Mouse (Mus musculus) layer of hippocampus, adult 11-12 months (tissue): ENCODE measurements around the gene BC051665.
A peak's percentile ranks its signal among the peaks of the same experiment; 100 is the strongest.

ENCODE experiments used
- DNase-seq: peaks from one replicate; pipeline ENCODE4 v3.0.0; 2022; ENCODE audit warnings: low spot score

BC051665 gene

DNA sequence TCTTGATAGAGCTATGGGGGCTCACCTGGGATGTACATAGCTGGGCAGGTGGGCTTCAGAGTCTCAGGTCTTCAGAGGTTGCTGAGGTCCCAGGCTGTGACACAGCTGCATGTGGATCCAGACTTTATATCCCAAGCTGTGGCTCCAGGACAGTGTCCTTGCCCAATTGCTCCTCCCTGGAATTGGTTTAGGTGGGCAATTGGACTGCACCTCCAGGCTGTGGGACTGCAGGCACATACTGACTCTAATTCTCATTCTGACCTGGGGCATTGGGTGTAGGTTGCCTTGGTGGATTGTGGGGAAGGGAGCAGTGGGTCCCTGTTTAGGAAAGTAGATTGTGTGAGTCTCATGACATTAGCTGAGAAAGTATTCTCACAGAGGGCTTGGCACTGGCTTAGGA lies at the start of gene BC051665:
Gene BC051665 (minus strand): TSS at position 101 of the 400 bp plus-strand sequence.
- no peak for DNase-seq

DNA sequence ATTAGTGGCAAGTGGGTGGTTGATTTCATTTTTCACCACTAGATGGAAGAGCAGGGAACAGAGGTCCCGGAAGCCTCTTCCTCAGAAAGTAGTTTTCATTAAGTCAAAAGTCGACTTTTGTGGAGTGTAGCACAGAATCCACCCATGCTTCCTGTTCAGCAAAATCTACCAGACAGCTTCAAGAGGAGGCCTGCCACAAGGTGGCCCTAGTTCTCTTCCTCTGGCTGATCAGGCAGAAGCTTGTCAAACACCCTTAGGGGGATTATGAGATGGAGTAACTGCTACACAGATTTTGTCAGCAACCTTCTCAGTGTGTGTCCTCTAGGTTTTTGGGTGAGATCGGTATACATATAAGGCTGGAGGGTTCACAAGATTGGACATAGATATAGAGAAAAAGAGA lies 39.9 kb upstream of the BC051665 start:
- no peak for DNase-seq

DNA sequence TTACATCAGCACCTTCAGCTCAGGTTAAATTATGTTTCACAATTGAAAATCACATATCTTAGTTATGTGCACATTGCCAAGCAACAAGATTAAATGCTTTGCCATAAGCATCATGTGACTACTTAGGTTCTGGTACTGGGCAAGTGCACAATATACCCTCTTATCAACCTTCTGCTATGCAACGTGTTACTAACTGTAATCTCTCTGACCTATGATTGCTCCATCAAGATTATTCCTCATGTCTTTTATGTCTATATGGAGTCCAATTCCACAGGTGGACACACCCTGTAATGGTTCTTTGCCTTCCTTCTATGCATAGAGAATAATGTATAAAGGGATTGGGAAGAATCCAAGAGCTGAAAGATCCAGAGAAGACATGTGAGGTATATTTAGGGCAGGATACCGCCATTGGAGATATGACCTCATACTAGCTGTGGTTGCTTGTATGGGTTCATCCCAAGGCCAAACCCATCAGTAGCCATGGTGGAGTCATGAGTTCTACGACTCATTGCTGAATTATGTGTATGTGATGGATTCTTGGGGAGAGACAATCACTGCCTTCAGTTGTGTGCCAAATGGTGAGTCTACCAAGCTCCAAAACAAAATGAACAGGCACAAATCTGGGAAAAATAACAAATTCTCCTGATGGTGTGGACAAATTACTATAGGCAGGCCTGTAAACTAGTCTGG lies 34.5 kb upstream of the BC051665 start:
- no peak for DNase-seq

- peak; percentile 10 for DNase-seq
Observed at GRCm38 (mm10) chr13:60819469-60819868, 33.3 kb upstream of the BC051665 start.

DNA sequence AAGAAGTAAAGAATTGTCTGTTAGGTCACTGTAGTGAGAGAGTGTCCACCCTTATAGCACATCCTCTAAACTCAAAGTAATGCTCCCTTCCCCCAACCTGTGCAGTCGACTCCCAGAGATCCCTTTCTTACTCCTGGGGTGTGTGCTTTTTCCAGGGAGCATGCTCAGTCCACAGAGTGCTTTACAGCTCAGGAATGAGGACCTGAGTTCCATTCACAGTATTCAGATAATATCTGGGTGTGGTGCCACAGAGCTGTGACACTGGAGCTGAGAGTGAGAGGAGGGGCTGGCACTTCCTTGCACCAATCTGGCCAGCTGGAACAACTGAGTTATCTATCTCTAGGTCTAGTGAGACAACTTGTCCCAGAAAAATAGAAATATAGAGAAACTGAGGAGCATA lies 27.6 kb upstream of the BC051665 start:
- DNase-seq, result no peak

- no peak for DNase-seq
Observed at GRCm38 (mm10) chr13:60812768-60813167, 26.6 kb upstream of the BC051665 start.

- DNase-seq, result no peak
Observed at GRCm38 (mm10) chr13:60809690-60810089, 23.5 kb upstream of the BC051665 start.

- no peak for DNase-seq
Observed at GRCm38 (mm10) chr13:60802749-60803148, 16.6 kb upstream of the BC051665 start, which contains the start of gene Ctsll3. Gene Ctsll3, minus strand, starts transcription at chr13:60802849.

- DNase-seq, result no peak
Observed at GRCm38 (mm10) chr13:60789466-60789865, 3.3 kb upstream of the BC051665 start.

- no peak for DNase-seq
Observed at GRCm38 (mm10) chr13:60783301-60783700, 2.9 kb downstream of the BC051665 start.

DNA sequence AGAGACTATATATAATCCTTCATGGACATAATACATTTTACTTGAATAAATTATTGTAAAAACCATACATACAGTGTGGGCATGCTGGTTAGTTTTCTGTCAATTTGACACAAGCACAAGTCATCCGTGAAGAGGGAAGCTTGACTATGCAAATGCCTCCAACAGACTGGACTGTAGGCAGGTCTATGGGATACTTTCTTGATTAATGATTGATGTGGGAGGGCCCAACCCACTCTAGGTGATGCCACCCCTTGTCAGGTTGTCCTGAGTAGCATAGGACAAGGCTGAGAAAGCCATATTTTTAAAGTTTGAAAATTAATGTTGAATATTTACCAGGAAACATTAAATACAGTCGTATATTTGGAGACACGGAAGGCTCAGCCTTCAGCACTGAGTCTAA lies 5.6 kb downstream of the BC051665 start:
- no peak for DNase-seq

- DNase-seq, result no peak
Observed at GRCm38 (mm10) chr13:60761161-60761560, 25.0 kb downstream of the BC051665 start.

- DNase-seq, result no peak
Observed at GRCm38 (mm10) chr13:60760392-60760791, 25.8 kb downstream of the BC051665 start.

DNA sequence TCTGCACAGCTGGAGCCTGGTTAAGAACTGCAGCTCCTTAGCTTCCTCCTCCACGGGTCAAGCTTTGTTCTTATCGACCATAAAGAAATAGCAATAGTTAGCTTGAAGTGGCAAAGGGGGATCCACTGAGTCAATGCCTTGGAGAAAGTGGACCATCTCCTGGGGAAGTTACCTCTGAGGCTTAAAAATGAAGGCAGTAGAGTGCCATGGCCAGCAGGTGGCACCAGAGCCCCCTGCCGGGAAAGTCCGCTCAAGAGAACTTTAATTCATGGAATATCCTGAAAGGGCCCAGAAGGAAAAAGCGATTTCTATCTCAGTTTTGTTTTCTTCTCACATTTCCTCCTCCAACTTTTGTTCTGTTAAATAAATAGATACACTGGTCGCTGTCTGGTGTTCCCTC lies 27.0 kb downstream of the BC051665 start:
- no peak for DNase-seq

DNA sequence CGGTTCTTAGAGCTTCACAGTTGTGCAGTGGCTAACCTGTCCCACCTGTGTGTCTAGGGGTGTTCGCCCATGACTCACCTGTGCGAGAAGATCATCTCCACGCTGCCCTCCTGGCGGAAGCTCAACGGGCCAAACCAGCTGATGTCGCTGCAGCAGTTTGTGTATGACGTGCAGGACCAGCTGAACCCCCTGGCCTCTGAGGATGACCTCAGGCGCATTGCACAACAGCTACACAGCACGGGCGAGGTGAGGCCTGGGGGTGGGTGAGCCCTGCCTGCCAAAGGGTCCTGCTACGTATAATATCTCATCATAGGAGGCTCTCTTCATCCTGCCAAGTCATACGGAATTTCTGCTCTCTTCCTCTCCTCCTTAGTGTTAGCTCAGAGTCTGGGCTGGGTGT lies 28.9 kb downstream of the BC051665 start:
- no peak for DNase-seq

DNA sequence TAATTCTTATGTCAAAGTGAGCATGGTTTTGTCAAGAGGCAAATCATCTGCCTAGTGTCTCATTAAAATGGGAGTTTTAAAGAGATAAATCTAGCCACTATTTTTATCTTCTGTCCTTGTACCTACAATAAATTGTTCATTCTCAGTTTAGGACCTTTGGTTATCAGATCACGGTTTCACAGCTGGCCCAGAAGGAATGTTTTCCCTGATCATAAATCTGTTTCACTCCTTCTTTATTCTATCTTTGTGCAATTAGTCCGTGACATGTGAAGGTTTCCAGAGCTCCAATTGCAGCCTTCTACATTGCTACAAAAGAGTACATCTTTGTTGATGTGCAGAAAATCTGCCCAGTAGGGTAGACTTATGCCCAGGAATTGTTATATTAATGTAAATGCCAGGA lies 30.9 kb downstream of the BC051665 start:
- DNase-seq, result no peak

GRCm38 (mm10) chr13:60753216-60753615 lies 32.9 kb downstream of the BC051665 start:
- no peak for DNase-seq

GRCm38 (mm10) chr13:60750930-60751329 lies 35.2 kb downstream of the BC051665 start:
- DNase-seq, result no peak

GRCm38 (mm10) chr13:60748556-60748955 lies 37.6 kb downstream of the BC051665 start:
- no peak for DNase-seq

GRCm38 (mm10) chr13:60747201-60747600 lies 39.0 kb downstream of the BC051665 start:
- no peak for DNase-seq

GRCm38 (mm10) chr13:60746271-60746670 lies 39.9 kb downstream of the BC051665 start:
- no peak for DNase-seq

DNA sequence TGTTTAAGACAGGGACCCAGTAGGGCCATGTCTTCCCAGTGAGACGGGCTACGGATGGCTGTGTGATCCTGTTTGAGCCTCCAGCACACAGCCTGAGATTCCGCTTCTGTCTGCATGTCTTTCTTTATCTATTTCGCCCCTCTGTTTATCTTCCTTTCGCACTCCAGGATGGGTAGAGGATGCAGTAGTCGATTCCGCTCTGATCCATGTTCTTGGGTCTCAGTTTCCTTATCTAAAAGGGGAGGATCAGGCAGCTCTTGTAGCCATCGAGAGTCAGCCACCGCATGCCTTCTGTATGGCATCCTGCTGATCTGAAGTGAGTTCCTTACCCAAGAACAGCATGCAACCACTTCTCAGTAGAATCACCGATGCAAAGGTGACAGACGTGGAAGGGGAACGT lies 40.8 kb downstream of the BC051665 start:
- DNase-seq, result no peak

- no peak for DNase-seq
Observed at GRCm38 (mm10) chr13:60744736-60745135, 41.4 kb downstream of the BC051665 start.

GRCm38 (mm10) chr13:60744078-60744460 lies 42.1 kb downstream of the BC051665 start:
- DNase-seq, result peak; percentile 85
